Mouse (Mus musculus): ENCODE results near the gene Gm42878. TPM values are rescaled to one million over a fixed set of nuclear protein-coding genes. Genes with fewer than 3 reads are reported as not detected.
"Not testable (repeated sequence)": the region's sequence is repeated elsewhere in the genome, so short reads cannot be mapped to it uniquely, and the experiment has no call there.

Gm42878 gene
- polyA plus RNA-seq, 1 experiment from 2014 or later: not detected

GRCm38 (mm10) chr5:121519758-121520157 lies 25.5 kb downstream of the Gm42878 start:
- not testable (repeated sequence) for ATAC-seq (ENCODE audit: low read depth); H3K4me3 ChIP-seq (ENCODE audit: low read length); H3K9me3 ChIP-seq (ENCODE audit: control insufficient read depth, low read length); H3K4me2 ChIP-seq (ENCODE audit: low read depth, low read length); H3K27ac ChIP-seq (ENCODE audit: low read length); H3K27me3 ChIP-seq (ENCODE audit: control insufficient read depth, insufficient read depth, low read depth, low read length); H3K9ac ChIP-seq (ENCODE audit: low read length); H3K4me1 ChIP-seq (replicated peaks; ENCODE audit: control insufficient read depth, insufficient read depth, low read length)
- H3K36me3 ChIP-seq (ENCODE audit: control insufficient read depth, insufficient read depth, low read length): peaks cover 19% of the 10 kb centered on the region
- WGBS: 85% methylated on average over 11 of the region's 17 CpGs

- H3K27me3 ChIP-seq (ENCODE audit: control insufficient read depth, insufficient read depth, low read depth, low read length): no peaks in the 10 kb centered on the region
- no peaks in the 10 kb centered on the region for H3K4me1 ChIP-seq (replicated peaks; ENCODE audit: control insufficient read depth, insufficient read depth, low read length)
- H3K36me3 ChIP-seq (ENCODE audit: control insufficient read depth, insufficient read depth, low read length): peaks cover 11% of the 10 kb centered on the region
- 83% methylated on average over 9 of the region's 9 CpGs for WGBS
- no peak for ATAC-seq (ENCODE audit: low read depth)
- H3K4me3 ChIP-seq (ENCODE audit: low read length): no peak overlapping the region
- H3K27ac ChIP-seq (ENCODE audit: low read length): no peak overlapping the region
- no peaks in the 10 kb centered on the region for H3K9me3 ChIP-seq (ENCODE audit: control insufficient read depth, low read length)
- no peak overlapping the region for H3K9ac ChIP-seq (ENCODE audit: low read length)
- H3K4me2 ChIP-seq (ENCODE audit: low read depth, low read length): no peak overlapping the region
Measured at GRCm38 (mm10) chr5:121518983-121519382, 26.3 kb downstream of the Gm42878 start.

GRCm38 (mm10) chr5:121510009-121510408 lies 35.3 kb downstream of the Gm42878 start:
- H3K9me3 ChIP-seq (ENCODE audit: control insufficient read depth, low read length): no peaks in the 10 kb centered on the region; the same call in 1 of the 2 replicates
- ATAC-seq (ENCODE audit: low read depth): no peak
- no peak overlapping the region for H3K4me3 ChIP-seq (ENCODE audit: low read length)
- H3K27ac ChIP-seq (ENCODE audit: low read length): no peak overlapping the region
- no peaks in the 10 kb centered on the region for H3K27me3 ChIP-seq (ENCODE audit: control insufficient read depth, insufficient read depth, low read depth, low read length)
- H3K4me1 ChIP-seq (replicated peaks; ENCODE audit: control insufficient read depth, insufficient read depth, low read length): no peaks in the 10 kb centered on the region
- 78% methylated on average over 7 of the region's 7 CpGs for whole genome bisulfite sequencing
- no peak overlapping the region for H3K9ac ChIP-seq (ENCODE audit: low read length)
- no peaks in the 10 kb centered on the region for H3K36me3 ChIP-seq (ENCODE audit: control insufficient read depth, insufficient read depth, low read length)
- no peak overlapping the region for H3K4me2 ChIP-seq (ENCODE audit: low read depth, low read length)

- Histone ChIP-seq H3K4me2 (ENCODE audit: low read depth, low read length) (no peak overlapping the region), H3K9me3 (ENCODE audit: control insufficient read depth, low read length) (no peaks in the 10 kb centered on the region; the same call in 1 of the 2 replicates), H3K9ac (ENCODE audit: low read length) (no peak overlapping the region), H3K36me3 (ENCODE audit: control insufficient read depth, insufficient read depth, low read length) (no peaks in the 10 kb centered on the region), H3K27me3 (ENCODE audit: control insufficient read depth, insufficient read depth, low read depth, low read length) (no peaks in the 10 kb centered on the region), H3K4me3 (ENCODE audit: low read length) (no peak overlapping the region), H3K27ac (ENCODE audit: low read length) (no peak overlapping the region), H3K4me1 (replicated peaks; ENCODE audit: control insufficient read depth, insufficient read depth, low read length) (no peaks in the 10 kb centered on the region)
- ATAC-seq (ENCODE audit: low read depth): no peak
- WGBS: 76% methylated on average over 1 of the region's 1 CpGs
Measured at GRCm38 (mm10) chr5:121506846-121507245, 38.4 kb downstream of the Gm42878 start.

- Histone ChIP-seq H3K4me3 (ENCODE audit: low read length) (no peak within 1 kb of the TSS), H3K27me3 (ENCODE audit: control insufficient read depth, insufficient read depth, low read depth, low read length) (no peaks in the 10 kb centered on the region), H3K9me3 (ENCODE audit: control insufficient read depth, low read length) (no peaks in the 10 kb centered on the region), H3K4me2 (ENCODE audit: low read depth, low read length) (no peak within 1 kb of the TSS), H3K4me1 (replicated peaks; ENCODE audit: control insufficient read depth, insufficient read depth, low read length) (no peaks in the 10 kb centered on the region), H3K27ac (ENCODE audit: low read length) (no peak within 1 kb of the TSS), H3K9ac (ENCODE audit: low read length) (no peak within 1 kb of the TSS), H3K36me3 (ENCODE audit: control insufficient read depth, insufficient read depth, low read length) (no peaks in the 10 kb centered on the region)
- 79% methylated on average over 3 of the region's 3 CpGs for WGBS
- no peak for ATAC-seq (ENCODE audit: low read depth)
Measured at GRCm38 (mm10) chr5:121503231-121503630, 42.1 kb downstream of the Gm42878 start, which contains the start of gene Adam1b. Gene Adam1b (minus strand): TSS chr5:121503435.

GRCm38 (mm10) chr5:121501424-121501996 lies 43.8 kb downstream of the Gm42878 start:
- not testable (repeated sequence) for H3K4me3 ChIP-seq (ENCODE audit: low read length); H3K4me1 ChIP-seq (replicated peaks; ENCODE audit: control insufficient read depth, insufficient read depth, low read length); ATAC-seq (ENCODE audit: low read depth); H3K27me3 ChIP-seq (ENCODE audit: control insufficient read depth, insufficient read depth, low read depth, low read length); H3K36me3 ChIP-seq (ENCODE audit: control insufficient read depth, insufficient read depth, low read length); H3K4me2 ChIP-seq (ENCODE audit: low read depth, low read length); H3K9ac ChIP-seq (ENCODE audit: low read length); H3K9me3 ChIP-seq (ENCODE audit: control insufficient read depth, low read length); H3K27ac ChIP-seq (ENCODE audit: low read length)
- 63% methylated on average over 11 of the region's 17 CpGs for WGBS

GRCm38 (mm10) chr5:121500719-121501118 lies 44.6 kb downstream of the Gm42878 start:
- Histone ChIP-seq H3K27ac (ENCODE audit: low read length) (no peak overlapping the region), H3K4me2 (ENCODE audit: low read depth, low read length) (no peak overlapping the region), H3K9me3 (ENCODE audit: control insufficient read depth, low read length) (no peaks in the 10 kb centered on the region), H3K4me1 (replicated peaks; ENCODE audit: control insufficient read depth, insufficient read depth, low read length) (no peaks in the 10 kb centered on the region), H3K9ac (ENCODE audit: low read length) (no peak overlapping the region), H3K27me3 (ENCODE audit: control insufficient read depth, insufficient read depth, low read depth, low read length) (no peaks in the 10 kb centered on the region), H3K36me3 (ENCODE audit: control insufficient read depth, insufficient read depth, low read length) (no peaks in the 10 kb centered on the region), H3K4me3 (ENCODE audit: low read length) (no peak overlapping the region)
- 56% methylated on average over 7 of the region's 7 CpGs for WGBS
- no peak for ATAC-seq (ENCODE audit: low read depth)

GRCm38 (mm10) chr5:121493305-121493704 lies 52.0 kb downstream of the Gm42878 start:
- H3K9me3 ChIP-seq (ENCODE audit: control insufficient read depth, low read length): no peaks in the 10 kb centered on the region
- H3K9ac ChIP-seq (ENCODE audit: low read length): no peak overlapping the region
- no peak overlapping the region for H3K4me2 ChIP-seq (ENCODE audit: low read depth, low read length)
- WGBS: 62% methylated on average over 8 of the region's 8 CpGs
- H3K4me1 ChIP-seq (replicated peaks; ENCODE audit: control insufficient read depth, insufficient read depth, low read length): no peaks in the 10 kb centered on the region
- no peak for ATAC-seq (ENCODE audit: low read depth)
- H3K27me3 ChIP-seq (ENCODE audit: control insufficient read depth, insufficient read depth, low read depth, low read length): no peaks in the 10 kb centered on the region
- H3K27ac ChIP-seq (ENCODE audit: low read length): no peak overlapping the region
- H3K4me3 ChIP-seq (ENCODE audit: low read length): no peak overlapping the region
- no peaks in the 10 kb centered on the region for H3K36me3 ChIP-seq (ENCODE audit: control insufficient read depth, insufficient read depth, low read length)

- H3K4me2 ChIP-seq (ENCODE audit: low read depth, low read length): no peak overlapping the region
- WGBS: 46% methylated on average over 5 of the region's 5 CpGs
- ATAC-seq (ENCODE audit: low read depth): no peak
- H3K4me3 ChIP-seq (ENCODE audit: low read length): no peak overlapping the region
- no peaks in the 10 kb centered on the region for H3K4me1 ChIP-seq (replicated peaks; ENCODE audit: control insufficient read depth, insufficient read depth, low read length)
- no peaks in the 10 kb centered on the region for H3K9me3 ChIP-seq (ENCODE audit: control insufficient read depth, low read length)
- no peaks in the 10 kb centered on the region for H3K36me3 ChIP-seq (ENCODE audit: control insufficient read depth, insufficient read depth, low read length)
- no peak overlapping the region for H3K27ac ChIP-seq (ENCODE audit: low read length)
- no peak overlapping the region for H3K9ac ChIP-seq (ENCODE audit: low read length)
- no peaks in the 10 kb centered on the region for H3K27me3 ChIP-seq (ENCODE audit: control insufficient read depth, insufficient read depth, low read depth, low read length)
Measured at GRCm38 (mm10) chr5:121484801-121485200, 60.5 kb downstream of the Gm42878 start.

GRCm38 (mm10) chr5:121477680-121478079 lies 67.6 kb downstream of the Gm42878 start:
- no peak overlapping the region for H3K9ac ChIP-seq (ENCODE audit: low read length)
- ATAC-seq (ENCODE audit: low read depth): no peak

More at GRCm38 (mm10) chr5:121477680-121478079, 67.6 kb downstream of the Gm42878 start:
- Histone ChIP-seq H3K27ac (ENCODE audit: low read length) (no peak overlapping the region), H3K4me3 (ENCODE audit: low read length) (no peak overlapping the region), H3K9me3 (ENCODE audit: control insufficient read depth, low read length) (no peaks in the 10 kb centered on the region), H3K4me1 (replicated peaks; ENCODE audit: control insufficient read depth, insufficient read depth, low read length) (no peaks in the 10 kb centered on the region), H3K36me3 (ENCODE audit: control insufficient read depth, insufficient read depth, low read length) (no peaks in the 10 kb centered on the region), H3K27me3 (ENCODE audit: control insufficient read depth, insufficient read depth, low read depth, low read length) (no peaks in the 10 kb centered on the region), H3K4me2 (ENCODE audit: low read depth, low read length) (no peak overlapping the region)
- WGBS: 36% methylated on average over 3 of the region's 3 CpGs
